Comparison of ENCODE assay signal across 9 mouse cellular contexts in genomic region chr9:34489316-34489710, GRCm38 (mm10). TPM values are rescaled to one million over a fixed set of nuclear protein-coding genes. Genes with fewer than 3 reads are reported as not detected.
DNase-seq lines count a peak whose midpoint lies in the region; ATAC-seq and TF ChIP-seq lines count a peak whose summit lies in the region.
"Had no signal": no experiment of that assay in that cellular context is flagged by ENCODE, and none has a peak within 500 bp of the region (broad histone marks: within the 10 kb centered on the region; RNA-seq: fewer than 3 reads in every experiment).

No protein-coding gene starts in this region.

- H3K27ac ChIP-seq in neural tube, embryonic 11.5 days (ENCODE audit: low read depth, low read length) = no peak overlapping the region
- H3K27ac ChIP-seq in limb, embryonic 15.5 days = peak overlapping the region; percentile 63; the same call in 1 of the 2 replicates
- no peak overlapping the region for H3K27ac ChIP-seq in stomach, postnatal 0 days (replicated peaks)

- no peaks in the 10 kb centered on the region for H3K36me3 ChIP-seq in neural tube, embryonic 11.5 days (ENCODE audit: control insufficient read depth, insufficient read depth, low read length)
- no peaks in the 10 kb centered on the region for H3K36me3 ChIP-seq in limb, embryonic 15.5 days
- H3K36me3 ChIP-seq in stomach, postnatal 0 days (ENCODE audit: control insufficient read depth, insufficient read depth, low read length) = no peaks in the 10 kb centered on the region

- DNase-seq in embryo, embryonic 10.5 days (ENCODE audit: low spot score) = peak; percentile 33
- no peak for DNase-seq in embryo, embryonic 9.5 days (ENCODE audit: extremely low spot score)
- DNase-seq in neural tube, embryonic 11.5 days (ENCODE audit: low spot score) = no peak
- DNase-seq in neural tube, embryonic 10.5 days (ENCODE audit: extremely low spot score, low spot score) = no peak
- no peak for DNase-seq in stomach, postnatal 0 days (ENCODE audit: low spot score)
- no peak for DNase-seq in Muller cell, postnatal 12 days (ENCODE audit: inconsistent ontology term)
- DNase-seq in c-Kit-positive CD71-positive TER-119-positive erythroid progenitor cells, embryonic 14.5 days (ENCODE audit: low spot score) = no peak
- DNase-seq: B cell, adult 2 months had no signal

- H3K4me2 ChIP-seq in neural tube, embryonic 11.5 days (ENCODE audit: low read depth) = peak overlapping the region; percentile 75
- peak overlapping the region; percentile 87 for H3K4me2 ChIP-seq in limb, embryonic 15.5 days
- H3K4me2 ChIP-seq in stomach, postnatal 0 days (replicated peaks; ENCODE audit: low read depth) = peak overlapping the region; percentile 91

- H3K9me3 ChIP-seq in neural tube, embryonic 11.5 days (ENCODE audit: control insufficient read depth, low read length) = no peaks in the 10 kb centered on the region
- H3K9me3 ChIP-seq in limb, embryonic 15.5 days = no peaks in the 10 kb centered on the region
- H3K9me3 ChIP-seq in stomach, postnatal 0 days (ENCODE audit: control insufficient read depth, low read length) = no peaks in the 10 kb centered on the region

- peak overlapping the region; percentile 56 for H3K9ac ChIP-seq in neural tube, embryonic 11.5 days (ENCODE audit: low read length)
- H3K9ac ChIP-seq in limb, embryonic 15.5 days = peak overlapping the region; percentile 55
- H3K9ac ChIP-seq in stomach, postnatal 0 days (ENCODE audit: low read length) = peak overlapping the region; percentile 43; the same call in 1 of the 2 replicates

- H3K27me3 ChIP-seq in neural tube, embryonic 11.5 days (ENCODE audit: control insufficient read depth, insufficient read depth, low read length) = peaks cover 37% of the 10 kb centered on the region
- peaks cover 38% of the 10 kb centered on the region for H3K27me3 ChIP-seq in limb, embryonic 15.5 days
- 0 out of 2 replicates have a peak, but pooled peaks cover 5% of the 10 kb centered on the region for H3K27me3 ChIP-seq in stomach, postnatal 0 days (ENCODE audit: control insufficient read depth, insufficient read depth, low read length)

- peak overlapping the region; percentile 63 for H3K4me3 ChIP-seq in neural tube, embryonic 11.5 days (ENCODE audit: low read depth, low read length)
- H3K4me3 ChIP-seq in limb, embryonic 15.5 days = peak overlapping the region; percentile 66
- H3K4me3 ChIP-seq in stomach, postnatal 0 days (ENCODE audit: low read depth, low read length) = peak overlapping the region; percentile 62

- no peak for ATAC-seq in neural tube, embryonic 11.5 days (ENCODE audit: insufficient read depth, low FRiP score, low TSS enrichment)
- ATAC-seq in limb, embryonic 15.5 days (ENCODE audit: insufficient number of reproducible peaks, low FRiP score, low TSS enrichment, low read depth) = no peak
- no peak for ATAC-seq in stomach, postnatal 0 days (ENCODE audit: low FRiP score, low TSS enrichment)

- H3K4me1 ChIP-seq in neural tube, embryonic 11.5 days (ENCODE audit: control insufficient read depth, insufficient read depth, low read length) = 0 out of 2 replicates have a peak, but pooled peaks cover 3% of the 10 kb centered on the region
- H3K4me1 ChIP-seq in limb, embryonic 15.5 days = peaks cover 34% of the 10 kb centered on the region
- 0 out of 2 replicates have a peak, but pooled peaks cover 2% of the 10 kb centered on the region for H3K4me1 ChIP-seq in stomach, postnatal 0 days (replicated peaks; ENCODE audit: control insufficient read depth, insufficient read depth)

- WGBS in neural tube, embryonic 11.5 days = under 1% methylated on average over 13 of the region's 13 CpGs
- under 1% methylated on average over 13 of the region's 13 CpGs for whole genome bisulfite sequencing in limb, embryonic 15.5 days
- 4% methylated on average over 13 of the region's 13 CpGs for WGBS in stomach, postnatal 0 days

- no peak for TF ChIP-seq EP300 in stomach, postnatal 0 days (optimal IDR thresholded peaks at IDR 0.05)

- no peak for TF ChIP-seq CTCF in stomach, postnatal 0 days (IDR thresholded peaks at IDR 0.05; ENCODE audit: low read depth)

RNA-seq across cellular contexts. Expression of gene Kirrel3, which starts 3.6 kb away (rescaled TPM):
- polyA plus RNA-seq in neural tube, embryonic 11.5 days (2014; fragmentation: Nextera tagmentation; extraction: Ambion mirVana) = 6.6 TPM in 2 replicates
- 9.8 and 13.5 TPM in 2 replicates for polyA plus RNA-seq in limb, embryonic 15.5 days (2015; fragmentation: Nextera tagmentation; extraction: Ambion mirVana)
- polyA plus RNA-seq in stomach, postnatal 0 days (2015; fragmentation: Nextera tagmentation; extraction: Ambion mirVana) = 1.3 and 1.4 TPM in 2 replicates
